Mouse (Mus musculus) MEL-GATA-1-ER (cell line): ENCODE measurements around the gene Zfp423.

Experiments
- DNase-seq: peaks from one replicate; pipeline ENCODE4 v3.0.0-alpha.2; 2012; ENCODE audit warnings: low read depth; ENCODE audit errors: extremely low read depth

The Zfp423 gene

DNA sequence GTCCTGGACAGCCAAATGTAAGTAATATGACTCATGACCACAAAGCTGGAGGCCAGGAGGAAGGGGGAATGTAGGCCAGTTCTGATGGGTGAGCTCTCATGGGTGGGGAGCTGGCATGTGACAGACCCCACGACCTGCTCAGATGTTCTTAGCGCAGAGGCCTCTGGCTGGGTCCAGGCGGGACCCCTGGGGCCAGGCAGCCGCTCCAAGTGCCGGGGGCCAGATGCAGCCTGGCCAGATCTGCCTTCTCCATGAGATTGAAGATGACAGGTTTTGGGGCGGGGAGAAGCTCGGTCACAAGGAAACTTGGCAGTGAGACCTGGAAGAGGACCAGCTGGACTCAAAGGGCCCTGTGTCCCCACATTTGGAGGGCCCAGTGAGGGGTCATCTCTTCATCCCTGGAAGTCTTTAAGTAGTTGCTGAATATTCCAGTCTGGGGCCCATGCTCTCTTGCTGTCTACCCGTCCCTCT lies 257.3 kb downstream of the Zfp423 start:
- no peak for DNase-seq

- DNase-seq, result no peak
These were observed 257.8 kb downstream of the Zfp423 start for GRCm38 (mm10) chr8:87701583-87701982.

DNA sequence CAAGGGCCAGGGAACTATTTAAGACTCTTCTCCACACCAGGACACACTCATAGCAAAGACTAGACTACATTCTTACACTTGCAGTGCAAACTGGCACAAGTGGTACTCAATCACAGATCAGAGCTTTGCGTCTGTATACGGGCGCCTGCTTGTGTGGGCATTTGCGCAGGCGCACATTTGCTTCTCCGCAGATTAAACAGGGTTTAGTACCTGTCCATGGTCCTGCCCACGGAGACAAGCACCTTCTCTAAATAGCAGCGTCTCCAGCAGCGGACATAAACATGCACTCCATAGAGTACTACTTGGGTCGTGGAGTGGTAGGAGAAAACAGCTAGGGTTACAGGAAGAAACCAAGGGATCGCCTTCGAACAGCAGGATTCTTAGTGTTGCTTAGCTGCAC lies 259.1 kb downstream of the Zfp423 start:
- DNase-seq, result no peak

- no peak for DNase-seq
These were observed 262.3 kb downstream of the Zfp423 start for GRCm38 (mm10) chr8:87697127-87697526.

- no peak for DNase-seq
These were observed 265.7 kb downstream of the Zfp423 start for GRCm38 (mm10) chr8:87693741-87694140.

DNA sequence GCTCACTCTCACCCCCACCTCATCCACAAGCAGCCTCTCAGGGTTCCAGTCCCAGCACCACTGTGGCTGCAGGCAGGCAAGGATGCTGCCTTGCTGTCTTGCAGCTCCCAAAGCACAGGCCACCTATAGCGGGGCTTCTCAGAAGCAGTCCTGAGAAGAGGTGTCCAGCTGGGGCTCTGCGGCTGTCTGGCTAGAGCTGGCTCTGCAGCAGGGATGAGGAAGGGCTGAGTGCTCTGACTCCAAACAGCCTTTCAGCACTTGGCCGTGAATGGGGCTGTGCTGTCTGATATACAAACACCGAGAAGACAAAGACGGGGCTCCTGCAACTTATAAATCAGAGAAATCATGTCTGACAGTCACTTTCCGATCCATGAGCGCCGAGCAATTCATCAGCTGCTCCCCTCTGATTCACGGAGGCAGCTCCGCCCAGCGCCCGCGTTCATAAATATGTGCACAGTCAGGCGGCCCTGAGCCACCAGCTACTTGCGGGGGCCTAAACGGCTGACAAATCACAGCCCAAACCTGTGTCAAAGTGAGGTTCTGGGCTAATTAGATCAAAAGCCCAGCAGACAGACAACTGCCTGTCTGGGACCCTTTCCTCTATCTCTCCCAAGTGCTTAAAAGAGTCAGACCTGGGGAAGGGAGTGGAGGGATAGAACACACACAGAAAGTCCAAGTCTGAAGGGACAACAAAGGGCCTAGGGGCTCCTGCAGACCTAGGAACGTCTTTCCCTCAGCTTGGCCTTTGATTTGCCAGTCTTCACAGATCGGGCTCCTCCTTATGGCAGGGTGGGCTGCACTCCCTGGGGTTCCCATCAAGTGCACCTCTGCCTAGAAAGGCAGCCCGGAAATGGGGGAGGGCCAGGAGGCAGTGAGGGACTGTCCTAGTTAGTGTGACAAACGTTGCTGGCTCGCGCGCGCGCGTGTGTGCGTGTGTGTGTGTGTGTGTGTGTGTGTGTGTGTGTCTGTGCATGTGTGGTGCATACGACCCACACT lies 269.0 kb downstream of the Zfp423 start:
- no peak for DNase-seq

DNA sequence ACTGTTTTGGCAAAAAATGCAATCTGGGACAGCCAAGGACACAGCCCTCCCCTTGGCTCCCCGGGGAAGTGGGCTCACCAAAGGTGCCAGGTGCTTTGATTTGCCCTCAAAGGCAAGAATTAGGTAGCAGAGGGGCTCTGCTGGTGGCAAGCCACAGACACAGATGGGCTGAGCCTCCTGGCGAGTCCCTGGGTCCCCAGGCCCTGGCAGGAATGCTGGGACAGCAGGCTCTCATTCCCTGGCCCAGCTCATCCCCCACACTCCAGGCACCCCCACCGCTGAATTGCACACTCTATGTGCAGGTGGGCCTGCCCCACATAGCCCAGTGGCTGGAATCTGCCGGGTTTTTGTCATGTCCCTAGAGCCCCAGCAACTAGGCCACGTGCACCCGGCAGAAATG lies 270.2 kb downstream of the Zfp423 start:
- no peak for DNase-seq

DNA sequence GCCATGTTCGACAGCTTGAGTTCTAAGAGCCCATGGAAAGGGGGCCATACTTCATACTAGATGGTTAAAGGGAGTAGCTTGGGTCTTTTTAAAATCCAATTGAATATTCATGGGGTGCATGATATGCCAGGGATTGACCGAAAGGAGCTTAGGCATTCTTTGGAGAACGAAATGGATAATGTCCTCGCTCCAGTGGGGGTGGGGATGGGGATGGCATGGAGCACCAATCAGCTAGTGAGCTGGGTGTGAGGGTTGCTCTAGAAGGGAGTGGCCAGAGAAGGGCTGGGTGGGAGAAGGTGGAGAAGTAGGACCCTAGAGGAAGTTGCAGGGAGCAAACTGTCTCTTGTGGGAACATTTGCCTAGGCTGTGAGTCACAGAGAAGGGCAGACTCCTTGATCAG lies 271.0 kb downstream of the Zfp423 start:
- DNase-seq, result no peak

DNA sequence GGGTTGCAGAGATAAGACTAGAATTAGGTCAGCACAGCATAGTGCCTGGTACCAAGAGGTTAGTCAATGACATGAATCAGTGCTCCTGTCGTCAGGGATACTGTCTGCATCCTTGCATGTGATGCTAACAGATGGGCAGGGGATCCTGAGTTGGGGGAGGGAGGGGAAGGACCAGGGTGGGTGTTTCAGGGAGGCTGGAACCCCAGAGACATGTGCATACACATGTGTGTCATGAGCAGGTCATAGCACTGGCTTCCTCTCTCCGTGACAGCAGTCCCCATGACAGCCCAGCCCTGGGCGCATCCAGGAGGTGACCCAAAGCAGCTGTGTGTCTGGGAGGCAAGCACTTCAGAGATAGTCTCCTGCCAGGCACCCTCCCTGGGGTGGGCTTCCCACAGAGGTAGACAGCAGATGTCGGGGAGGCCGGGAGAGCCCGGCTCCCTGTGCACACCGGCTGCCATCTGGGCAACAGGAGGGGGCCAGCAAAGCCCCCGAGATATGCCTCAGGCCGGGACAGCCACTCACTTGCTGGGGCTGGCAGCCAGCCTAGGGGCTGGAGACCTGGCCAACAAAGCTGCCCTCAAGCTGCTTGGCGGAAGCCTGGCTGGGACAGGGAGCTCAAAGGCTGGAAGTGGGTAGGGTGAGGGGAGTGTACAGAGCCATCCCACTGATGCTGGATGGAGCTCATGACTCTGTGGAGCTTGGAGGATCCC lies 272.3 kb downstream of the Zfp423 start:
- no peak for DNase-seq

DNA sequence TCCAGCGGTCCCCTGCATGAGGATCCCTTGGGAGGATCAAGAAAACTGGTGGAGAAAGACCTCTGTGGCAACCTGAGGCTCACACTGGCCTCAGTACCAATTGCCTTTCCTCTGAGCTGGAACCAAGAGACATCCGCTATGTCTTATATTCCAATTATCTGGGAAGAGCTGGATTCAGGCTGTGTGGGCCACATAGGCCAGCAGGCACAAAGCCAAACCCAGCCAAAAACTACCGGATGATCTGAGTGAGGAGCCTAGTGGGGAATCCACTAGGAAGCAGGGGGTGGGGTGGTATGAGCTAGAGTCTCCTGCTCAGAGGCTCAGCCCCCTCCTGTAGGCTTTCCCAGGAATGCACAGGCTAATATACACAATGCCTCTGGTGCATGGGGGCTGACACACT lies 273.4 kb downstream of the Zfp423 start:
- no peak for DNase-seq

DNA sequence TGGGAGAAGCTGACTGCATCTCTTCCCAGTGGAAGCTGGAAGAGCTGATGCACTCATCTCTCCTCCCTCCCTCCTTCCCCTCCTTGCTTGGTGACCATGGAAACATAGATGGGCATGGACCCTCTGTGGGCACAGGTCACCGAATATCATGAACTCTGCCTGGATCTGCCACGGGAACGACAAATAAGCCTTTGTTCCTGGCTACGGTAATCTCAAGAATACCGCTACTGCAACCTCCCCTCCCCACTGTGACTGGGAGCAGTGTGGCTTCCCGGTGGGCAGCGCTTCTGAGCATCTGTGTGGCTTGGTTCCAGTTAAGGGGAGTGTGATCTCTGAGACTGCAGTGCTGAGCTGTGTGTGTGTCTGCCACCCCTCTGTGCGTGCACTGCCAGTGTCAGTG lies 274.0 kb downstream of the Zfp423 start:
- DNase-seq, result no peak

- DNase-seq, result no peak
These were observed 277.3 kb downstream of the Zfp423 start for GRCm38 (mm10) chr8:87682066-87682465.

DNA sequence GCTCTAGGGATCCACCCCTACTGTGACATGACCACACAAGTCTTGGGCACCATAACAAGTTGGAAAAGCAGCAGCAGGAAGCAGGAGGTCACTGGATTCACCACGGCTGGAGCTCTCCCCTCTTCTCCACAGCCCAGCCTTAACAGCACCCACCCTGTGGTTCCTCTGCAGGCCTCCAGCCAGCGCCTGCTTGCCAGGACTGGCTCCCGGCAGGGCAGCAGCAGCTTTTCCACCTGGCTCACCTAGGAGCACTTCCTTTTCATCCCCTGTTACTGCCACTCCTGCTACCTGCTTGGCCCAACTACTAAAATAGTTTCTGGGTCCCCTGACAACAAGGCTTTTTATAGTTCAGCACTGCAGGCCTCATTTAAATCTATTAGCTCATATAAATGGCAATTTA lies 279.4 kb downstream of the Zfp423 start:
- no peak for DNase-seq

- no peak for DNase-seq
These were observed 279.9 kb downstream of the Zfp423 start for GRCm38 (mm10) chr8:87679431-87680003.

DNA sequence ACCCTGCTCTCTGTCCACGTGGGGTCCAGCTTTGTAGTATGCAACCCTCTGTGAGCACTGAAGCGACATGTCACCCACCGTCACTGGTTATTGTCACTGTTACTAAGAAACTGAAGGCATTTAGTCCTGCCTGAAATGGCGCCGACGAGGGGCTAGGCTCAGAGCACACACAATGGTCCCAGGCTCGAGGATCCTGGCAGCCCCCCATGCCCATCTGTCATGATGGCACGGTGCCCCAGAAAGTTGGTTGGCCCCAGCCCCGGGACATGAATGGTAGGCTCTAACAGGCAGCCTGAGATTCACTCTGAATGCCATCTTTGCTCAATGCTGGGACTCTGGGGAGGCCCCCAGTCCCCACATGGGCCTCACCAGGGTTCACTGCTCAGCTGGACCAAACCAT lies 284.0 kb downstream of the Zfp423 start:
- no peak for DNase-seq

DNA sequence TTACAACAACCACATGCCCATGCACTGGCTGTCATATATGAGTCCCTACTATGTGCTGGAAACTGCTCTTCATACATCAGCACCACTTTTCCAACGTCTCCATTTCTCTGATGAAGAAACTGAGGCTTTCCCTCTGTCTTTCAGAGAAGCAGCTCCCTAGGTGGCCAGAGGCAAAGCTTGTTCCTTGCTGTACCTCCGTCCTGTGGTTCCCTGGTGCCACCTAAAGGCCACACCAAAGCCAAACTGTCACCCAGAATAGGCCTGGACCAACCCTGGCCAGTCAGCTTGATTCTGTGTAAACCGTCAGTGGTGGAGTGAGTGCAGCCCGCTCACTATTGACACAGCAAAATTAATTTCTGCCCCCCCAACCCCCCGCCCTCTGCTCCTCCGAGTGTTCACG lies 285.2 kb downstream of the Zfp423 start:
- DNase-seq, result no peak

GRCm38 (mm10) chr8:87672214-87672613 lies 287.2 kb downstream of the Zfp423 start:
- DNase-seq, result no peak

DNA sequence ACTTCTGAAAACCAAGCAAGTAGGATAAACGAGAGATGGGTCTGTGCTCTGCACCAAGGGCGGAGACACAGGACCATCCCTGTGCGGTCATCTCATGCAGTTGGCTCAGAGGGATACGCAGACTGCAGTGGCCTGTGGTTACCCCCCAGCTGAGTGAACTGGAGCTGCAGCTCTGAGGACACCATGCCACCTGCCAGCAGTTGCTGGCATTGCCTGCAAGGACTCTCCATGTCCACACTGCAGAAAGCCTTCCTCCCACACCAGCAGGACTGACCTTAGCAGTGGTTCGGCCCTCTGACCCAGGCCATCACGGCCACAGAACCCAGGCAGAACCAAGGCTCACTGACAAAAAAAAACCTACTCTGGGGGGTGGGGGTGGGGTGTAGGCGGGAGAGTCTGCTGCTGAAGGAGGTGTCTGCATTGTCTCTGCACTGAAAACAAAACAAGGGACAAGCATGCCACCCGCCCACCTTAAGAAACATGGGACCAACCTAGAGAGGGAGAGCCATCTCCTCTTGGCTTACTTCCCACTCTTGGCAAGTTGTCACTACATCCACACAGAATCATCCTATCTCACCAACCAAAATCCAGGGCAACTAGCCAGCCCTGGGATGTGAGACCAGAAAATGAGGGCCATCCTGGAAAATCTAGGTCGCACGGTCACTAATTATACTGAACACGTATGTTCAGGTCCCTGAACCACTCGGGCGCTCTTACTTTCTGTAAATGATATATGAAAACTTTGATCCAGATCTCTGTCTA lies 288.0 kb downstream of the Zfp423 start:
- no peak for DNase-seq

DNA sequence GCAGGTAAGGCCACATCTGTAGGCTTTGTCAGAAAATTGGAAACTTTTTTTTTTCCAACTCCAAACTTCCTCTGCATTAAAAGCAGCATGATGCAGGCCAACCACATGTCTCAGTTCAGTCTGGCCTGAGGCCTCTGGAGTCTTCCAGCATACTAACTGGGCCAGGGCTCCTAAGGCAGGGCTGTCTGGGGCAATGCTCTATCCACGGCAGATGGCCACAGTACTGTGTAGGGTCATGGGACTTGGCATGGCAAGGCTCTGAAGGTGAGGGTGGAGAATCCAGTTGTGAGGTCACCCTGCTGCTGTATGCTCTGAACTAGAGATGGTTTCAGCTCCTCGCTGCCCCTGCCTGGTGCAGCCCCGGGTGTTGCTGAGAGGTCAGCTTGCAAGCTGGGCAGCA lies 289.2 kb downstream of the Zfp423 start:
- DNase-seq, result no peak

DNA sequence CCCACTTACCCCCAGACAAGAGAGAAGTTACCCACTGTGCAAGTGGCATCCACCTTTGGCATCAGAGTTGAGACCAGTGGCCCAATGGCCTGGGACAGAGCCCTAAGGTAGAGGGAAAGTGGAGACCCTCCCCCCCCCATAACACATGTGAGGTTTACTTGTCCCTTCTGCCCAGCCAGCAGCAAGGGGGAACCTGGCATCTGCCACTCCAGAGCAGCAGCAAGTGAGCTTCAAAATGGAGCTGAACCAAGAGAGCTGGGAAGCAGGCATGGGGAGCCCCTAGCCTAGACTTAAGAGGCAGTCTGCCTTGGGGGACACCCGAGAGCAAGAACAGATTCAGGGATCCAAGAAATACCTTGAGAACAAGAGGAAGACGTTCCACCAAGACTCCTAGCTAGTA lies 290.7 kb downstream of the Zfp423 start:
- DNase-seq, result no peak

DNA sequence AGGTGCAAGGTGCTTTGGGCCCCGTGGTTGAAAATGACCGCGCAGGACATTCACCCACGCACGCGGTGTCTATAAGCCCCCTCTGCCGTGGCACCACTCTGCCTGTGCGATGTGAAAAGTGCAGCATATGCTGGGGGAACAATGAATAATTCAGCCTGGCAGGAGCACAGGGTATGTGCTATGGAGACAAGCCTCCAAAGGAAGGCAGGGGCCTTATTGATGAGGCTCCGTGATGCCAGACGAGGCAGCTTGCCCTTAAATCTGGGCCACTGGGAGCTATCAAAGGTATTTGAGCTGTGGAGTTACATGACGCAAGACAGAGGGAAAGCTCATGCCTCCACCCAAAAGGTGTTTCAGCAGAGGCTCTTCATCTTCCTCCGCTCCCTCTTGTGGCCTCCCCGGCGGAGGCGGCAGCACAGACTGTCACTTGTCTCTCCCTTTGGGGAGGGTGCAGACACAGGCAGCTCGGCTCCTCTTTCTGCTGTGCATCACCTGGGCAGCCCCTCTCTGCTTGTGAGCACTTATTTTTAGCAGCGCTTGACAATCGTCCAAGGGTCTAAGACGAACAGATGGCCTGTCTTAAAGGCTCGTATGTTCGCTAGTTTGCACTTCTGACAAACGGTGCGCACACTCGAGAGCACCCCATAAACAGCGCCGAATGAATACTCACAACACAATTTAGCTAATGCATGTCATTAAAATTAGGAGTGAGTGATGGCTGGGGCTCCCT lies 291.3 kb downstream of the Zfp423 start:
- no peak for DNase-seq
